Mouse (Mus musculus) forebrain, embryonic 15.5 days (tissue): ENCODE results near the gene Uba1. TPM values are rescaled to one million over a fixed set of nuclear protein-coding genes. Genes with fewer than 3 reads are reported as not detected.
A peak's percentile ranks its signal among the peaks of the same experiment; 100 is the strongest.
"Not testable (repeated sequence)": the region's sequence is repeated elsewhere in the genome, so short reads cannot be mapped to it uniquely, and the experiment has no call there.

ENCODE experiments used
- ATAC-seq: fragments of 200-750 bp; cut with Nextera tagmentation; replicated peaks from 2 replicates; pipeline ENCODE4 v1.8.0; 2017; ENCODE audit warnings: mild to moderate bottlenecking, moderate TSS enrichment, moderate library complexity
- H3K27ac ChIP-seq: fragments of 300-500 bp; sonication (generic); replicated peaks from 2 replicates; pipeline ENCODE4 v1.5.1; 2015; ENCODE audit warnings: mild to moderate bottlenecking, inconsistent platforms
- H3K27me3 ChIP-seq: fragments of 300-500 bp; sonication (generic); 2 replicates; pipeline ENCODE4 v1.6.1; 2015; ENCODE audit warnings: inconsistent platforms
- H3K36me3 ChIP-seq: fragments of 300-500 bp; sonication (generic); 2 replicates; pipeline ENCODE4 v1.6.1; 2015; ENCODE audit warnings: mild to moderate bottlenecking, inconsistent platforms
- H3K4me1 ChIP-seq: fragments of 300-500 bp; sonication (generic); 2 replicates; pipeline ENCODE4 v1.6.1; 2015; ENCODE audit warnings: inconsistent platforms
- H3K4me2 ChIP-seq: fragments of 300-500 bp; sonication (generic); replicated peaks from 2 replicates; pipeline ENCODE4 v1.6.1; 2015; ENCODE audit warnings: mild to moderate bottlenecking, inconsistent platforms
- H3K4me3 ChIP-seq: fragments of 300-500 bp; sonication (generic); 2 replicates; pipeline ENCODE4 v1.5.1; 2015; ENCODE audit warnings: mild to moderate bottlenecking, inconsistent platforms
- H3K9ac ChIP-seq: fragments of 300-500 bp; sonication (generic); replicated peaks from 2 replicates; pipeline ENCODE4 v1.6.1; 2015; ENCODE audit warnings: mild to moderate bottlenecking, inconsistent platforms
- H3K9me3 ChIP-seq: fragments of 300-500 bp; sonication (generic); 2 replicates; pipeline ENCODE4 v1.6.1; 2016; ENCODE audit warnings: inconsistent platforms
- WGBS: fragments of 180-500 bp; shearing (Covaris S2); methylation state at CpG from one replicate; pipeline ENCODE4 v1.1.7; 2015; ENCODE audit warnings: mixed read lengths; 5-methylcytosine and 5-hydroxymethylcytosine counted together
- polyA plus RNA-seq: library from polyadenylated mRNA; unstranded; fragments of >200 nt; fragmentation: Nextera tagmentation; extraction: Ambion mirVana; gene quantifications from 2 replicates; pipeline ENCODE4 v1.2.1, GENCODE M21; 2015

Gene Uba1
- polyA plus RNA-seq, 1 experiment from 2014 or later = 417 TPM

DNA sequence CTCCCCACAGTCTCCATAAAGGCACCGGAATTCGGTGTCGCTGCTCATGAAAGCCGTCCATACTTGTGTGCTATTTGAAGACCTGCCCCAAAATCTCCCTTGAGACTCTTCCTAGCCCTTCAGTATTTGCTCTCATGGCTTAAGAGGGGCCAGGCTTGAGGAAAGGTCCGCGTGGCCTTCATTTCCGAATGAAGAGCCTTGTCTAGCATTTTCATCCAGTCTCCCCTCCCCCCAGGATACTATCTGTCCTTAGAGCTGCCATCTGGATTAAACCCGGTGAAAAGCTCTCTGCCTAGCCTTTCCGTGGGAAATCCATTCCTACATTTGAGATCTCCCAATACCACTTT is 5.3 kb downstream of the Uba1 start:
- no peak for ATAC-seq
- Histone ChIP-seq H3K27ac (peak overlapping the region; percentile 92), H3K27me3 (no peaks in the 10 kb centered on the region), H3K4me1 (peaks cover 43% of the 10 kb centered on the region), H3K36me3 (peaks cover 6% of the 10 kb centered on the region), H3K9me3 (no peaks in the 10 kb centered on the region), H3K4me3 (peak overlapping the region; percentile 68), H3K4me2 (peak overlapping the region; percentile 52), H3K9ac (peak overlapping the region; percentile 79)
- WGBS = 23% methylated on average over 9 of the region's 9 CpGs

DNA sequence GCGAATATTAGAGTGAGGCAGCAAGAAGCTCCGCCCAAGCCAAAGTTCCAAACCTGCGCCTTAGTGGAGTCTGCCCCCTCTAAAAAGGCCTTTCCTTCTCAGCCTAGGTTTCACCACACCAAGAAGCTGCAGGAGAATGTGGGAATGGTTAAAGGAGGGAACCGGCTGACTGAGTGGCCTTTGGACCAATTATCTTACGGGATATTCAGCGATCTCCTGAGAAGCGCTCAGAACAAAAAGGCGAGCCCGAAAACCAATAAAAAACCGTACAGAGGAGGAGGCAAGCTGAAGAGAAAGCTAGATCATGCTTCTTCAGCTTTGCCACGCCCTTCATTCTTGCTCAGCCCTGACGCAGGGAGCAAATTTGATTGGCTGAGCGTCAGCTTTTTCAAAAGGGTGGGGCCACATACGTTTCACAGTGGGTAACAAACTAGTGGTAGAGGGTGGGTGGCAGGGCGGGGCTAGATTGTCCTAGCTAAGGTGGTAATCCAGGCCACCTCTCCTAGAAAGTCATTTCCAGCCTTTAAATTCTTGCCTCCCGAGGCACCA is 29.5 kb downstream of the Uba1 start, which contains the start of gene Cdk16:
TSS of gene Cdk16 (plus strand) at position 436 of the 549 bp plus-strand sequence.
- H3K4me3 ChIP-seq = peak within 1 kb of the TSS; percentile 72
- peaks cover 5% of the 10 kb centered on the region; the same call in 1 of the 2 replicates for H3K36me3 ChIP-seq
- WGBS = 13% methylated on average over 16 of the region's 16 CpGs
- ATAC-seq = peak; percentile 96
- peak within 1 kb of the TSS; percentile 96 for H3K27ac ChIP-seq
- no peaks in the 10 kb centered on the region for H3K27me3 ChIP-seq
- peak within 1 kb of the TSS; percentile 63 for H3K4me2 ChIP-seq
- peak within 1 kb of the TSS; percentile 84 for H3K9ac ChIP-seq
- no peaks in the 10 kb centered on the region for H3K9me3 ChIP-seq
- H3K4me1 ChIP-seq = peaks cover 26% of the 10 kb centered on the region

DNA sequence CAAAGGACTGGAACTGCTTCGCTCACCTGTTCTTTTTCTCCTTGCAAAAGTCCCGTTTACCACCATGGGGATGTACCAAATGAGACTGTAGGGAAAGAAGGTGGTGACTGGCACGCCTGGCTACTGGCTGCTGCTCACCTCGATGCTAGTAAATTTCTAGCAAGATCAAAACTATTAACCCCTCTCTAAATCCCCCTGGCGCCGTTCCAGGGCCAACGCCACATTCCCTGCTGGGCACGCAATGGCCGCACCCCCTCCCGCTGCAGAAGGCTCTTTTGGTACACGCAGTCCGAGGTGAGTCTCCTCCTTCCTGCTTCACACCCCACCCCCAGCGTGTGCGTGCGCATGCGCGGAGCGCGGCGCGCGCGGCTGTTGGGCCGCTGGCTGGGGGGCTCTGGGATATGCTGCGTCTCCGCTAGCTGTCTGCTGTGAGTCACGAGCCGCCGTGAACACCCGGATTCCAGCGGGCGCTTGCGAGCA is 30.0 kb downstream of the Uba1 start:
- Histone ChIP-seq H3K27ac (peak overlapping the region; percentile 96), H3K9me3 (no peaks in the 10 kb centered on the region), H3K27me3 (no peaks in the 10 kb centered on the region), H3K9ac (peak overlapping the region; percentile 84), H3K36me3 (no peaks in the 10 kb centered on the region), H3K4me3 (peak overlapping the region; percentile 72), H3K4me1 (peaks cover 26% of the 10 kb centered on the region), H3K4me2 (peak overlapping the region; percentile 63)
- WGBS = 22% methylated on average over 33 of the region's 33 CpGs
- ATAC-seq = peak; percentile 94

DNA sequence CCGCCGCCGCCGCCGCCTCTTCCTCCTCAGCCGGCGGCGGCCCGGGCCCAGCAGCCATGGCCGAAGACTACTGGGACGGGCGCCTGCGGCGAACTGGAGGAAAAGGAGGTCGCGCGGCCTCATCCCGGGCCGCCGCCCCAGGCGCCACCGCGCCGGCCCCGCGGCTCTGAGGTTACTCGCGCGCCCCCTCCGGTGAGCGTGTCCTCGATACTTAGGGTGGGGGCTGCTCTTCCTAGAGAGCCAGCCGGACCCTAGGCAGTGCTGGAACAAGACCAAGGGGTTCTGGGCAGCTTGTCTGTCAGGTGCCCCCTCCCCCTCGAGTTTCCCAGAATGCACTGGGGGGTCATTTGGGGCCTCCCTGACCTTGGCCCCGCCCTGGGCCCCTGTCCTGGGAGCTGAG is 30.5 kb downstream of the Uba1 start:
- Histone ChIP-seq H3K36me3 (0 out of 2 replicates have a peak, but pooled peaks cover 3% of the 10 kb centered on the region), H3K4me2 (peak overlapping the region; percentile 63), H3K27me3 (no peaks in the 10 kb centered on the region), H3K4me1 (peaks cover 26% of the 10 kb centered on the region), H3K9ac (peak overlapping the region; percentile 84), H3K9me3 (no peaks in the 10 kb centered on the region), H3K27ac (peak overlapping the region; percentile 96), H3K4me3 (peak overlapping the region; percentile 72)
- ATAC-seq = peak; percentile 33
- 29% methylated on average over 21 of the region's 35 CpGs for WGBS

DNA sequence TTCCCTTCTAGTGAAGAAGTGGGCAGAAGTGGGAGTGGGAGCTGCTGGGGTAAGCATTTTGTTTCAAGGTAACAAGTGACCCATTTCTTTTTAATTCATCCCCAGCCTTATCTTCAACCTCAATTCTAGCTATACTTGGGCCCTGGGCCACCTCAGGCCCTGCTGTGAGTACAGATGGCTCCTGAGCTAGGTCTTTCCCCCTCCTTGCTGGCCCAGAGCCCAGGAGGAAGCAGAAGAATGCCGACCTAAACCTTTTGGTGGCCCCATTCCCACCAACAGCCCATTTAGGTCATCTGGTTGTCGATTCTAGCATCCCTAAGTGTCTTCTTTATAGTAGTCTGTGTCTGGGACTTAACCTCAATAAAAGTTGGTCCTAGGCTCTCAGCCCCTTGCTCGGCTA is 33.4 kb downstream of the Uba1 start:
- Histone ChIP-seq H3K36me3 (peaks cover 16% of the 10 kb centered on the region; the same call in 1 of the 2 replicates), H3K27me3 (no peaks in the 10 kb centered on the region)

DNA sequence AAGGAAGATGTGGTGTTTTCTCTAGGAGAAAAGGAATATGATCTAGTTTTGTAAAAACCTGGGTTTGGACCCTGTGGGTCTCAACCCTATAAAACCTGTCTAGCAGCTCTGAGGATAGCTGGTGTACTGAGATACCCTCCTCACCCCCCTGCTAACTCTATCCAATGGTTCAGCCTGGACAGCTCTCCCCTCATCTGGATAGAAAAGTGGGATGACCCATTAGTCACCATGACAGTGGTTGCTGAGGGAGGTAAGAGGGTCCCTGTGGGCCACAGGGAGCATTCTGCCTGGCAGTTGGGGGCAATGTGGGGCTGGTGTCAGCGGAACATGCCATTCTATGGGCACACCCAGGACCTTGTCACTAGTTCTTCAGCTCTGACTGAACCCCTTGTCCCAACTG is 34.5 kb downstream of the Uba1 start:
- Histone ChIP-seq H3K4me3 (no peak overlapping the region), H3K36me3 (peaks cover 22% of the 10 kb centered on the region; the same call in 1 of the 2 replicates), H3K27me3 (no peaks in the 10 kb centered on the region), H3K9ac (no peak overlapping the region), H3K9me3 (no peaks in the 10 kb centered on the region), H3K4me1 (peaks cover 21% of the 10 kb centered on the region), H3K4me2 (no peak overlapping the region), H3K27ac (no peak overlapping the region)
- no peak for ATAC-seq
- 84% methylated on average over 1 of the region's 1 CpGs for WGBS

More for the DNA sequence above, 33.4 kb downstream of the Uba1 start:
- Histone ChIP-seq H3K4me2 (no peak overlapping the region), H3K4me1 (peaks cover 26% of the 10 kb centered on the region), H3K27ac (no peak overlapping the region), H3K9me3 (no peaks in the 10 kb centered on the region), H3K9ac (no peak overlapping the region), H3K4me3 (no peak overlapping the region)
- 62% methylated on average over 3 of the region's 3 CpGs for WGBS
- no peak for ATAC-seq

DNA sequence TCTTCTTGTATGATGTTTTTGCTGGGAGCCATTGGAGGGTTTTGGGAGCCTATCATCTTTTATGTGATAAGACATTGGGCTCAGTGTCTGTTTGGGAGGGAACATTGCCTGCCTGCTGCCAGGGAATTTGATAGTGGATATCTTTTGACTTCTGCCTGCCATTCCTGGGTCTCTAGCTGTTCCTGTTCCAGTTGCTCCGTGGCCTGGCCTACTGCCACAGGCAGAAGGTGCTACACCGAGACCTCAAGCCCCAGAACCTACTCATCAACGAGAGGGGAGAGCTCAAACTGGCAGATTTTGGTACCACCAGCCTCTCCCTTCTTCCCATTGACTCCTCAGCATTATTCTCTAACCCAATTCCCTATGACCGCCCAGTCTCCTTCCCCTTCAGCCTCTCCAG is 37.7 kb downstream of the Uba1 start:
- peaks cover 36% of the 10 kb centered on the region; the same call in 1 of the 2 replicates for H3K36me3 ChIP-seq
- no peaks in the 10 kb centered on the region for H3K9me3 ChIP-seq
- H3K4me2 ChIP-seq = no peak overlapping the region
- no peak overlapping the region for H3K4me3 ChIP-seq
- no peaks in the 10 kb centered on the region for H3K27me3 ChIP-seq
- no peak overlapping the region for H3K9ac ChIP-seq
- WGBS = 91% methylated on average over 4 of the region's 4 CpGs
- no peak overlapping the region for H3K27ac ChIP-seq
- peaks cover 3% of the 10 kb centered on the region; the same call in 1 of the 2 replicates for H3K4me1 ChIP-seq
- no peak for ATAC-seq

DNA sequence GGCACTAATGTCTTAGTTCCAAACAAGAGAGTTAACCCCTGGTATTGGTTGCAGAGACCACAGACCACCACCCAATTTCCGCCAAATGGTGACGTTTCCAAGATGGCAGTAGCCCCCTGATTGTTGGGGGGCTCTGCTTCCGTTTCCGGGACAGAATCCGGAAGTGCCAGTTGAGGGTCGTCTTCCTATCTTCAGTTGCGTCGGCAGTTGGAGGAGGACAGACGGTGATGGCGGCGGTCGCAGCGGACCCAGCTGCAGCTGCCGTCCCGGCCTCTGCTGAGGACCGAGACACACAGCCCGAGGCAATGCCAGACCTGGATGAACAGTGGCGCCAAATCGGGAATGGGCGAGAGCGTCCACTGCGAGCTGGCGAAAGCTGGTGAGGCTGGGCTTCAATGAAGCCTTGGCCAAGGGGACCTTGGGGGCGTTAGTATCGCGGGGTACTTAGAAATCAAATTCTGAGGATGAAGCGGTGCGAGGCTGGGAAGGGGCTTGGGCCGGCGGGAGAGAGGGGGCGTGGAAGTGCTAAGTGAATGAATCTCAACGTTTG is 45.7 kb downstream of the Uba1 start, which contains the start of gene Usp11:
TSS of gene Usp11 (plus strand) at position 166 of the 550 bp plus-strand sequence.
- no peaks in the 10 kb centered on the region for H3K27me3 ChIP-seq
- ATAC-seq = peak; percentile 78
- no peaks in the 10 kb centered on the region for H3K9me3 ChIP-seq
- H3K36me3 ChIP-seq = peaks cover 7% of the 10 kb centered on the region; the same call in 1 of the 2 replicates
- H3K9ac ChIP-seq = peak within 1 kb of the TSS; percentile 67
- WGBS = 20% methylated on average over 32 of the region's 32 CpGs
- peak within 1 kb of the TSS; percentile 95 for H3K27ac ChIP-seq
- H3K4me3 ChIP-seq = peak within 1 kb of the TSS; percentile 65
- H3K4me2 ChIP-seq = peak within 1 kb of the TSS; percentile 43
- no peaks in the 10 kb centered on the region for H3K4me1 ChIP-seq

DNA sequence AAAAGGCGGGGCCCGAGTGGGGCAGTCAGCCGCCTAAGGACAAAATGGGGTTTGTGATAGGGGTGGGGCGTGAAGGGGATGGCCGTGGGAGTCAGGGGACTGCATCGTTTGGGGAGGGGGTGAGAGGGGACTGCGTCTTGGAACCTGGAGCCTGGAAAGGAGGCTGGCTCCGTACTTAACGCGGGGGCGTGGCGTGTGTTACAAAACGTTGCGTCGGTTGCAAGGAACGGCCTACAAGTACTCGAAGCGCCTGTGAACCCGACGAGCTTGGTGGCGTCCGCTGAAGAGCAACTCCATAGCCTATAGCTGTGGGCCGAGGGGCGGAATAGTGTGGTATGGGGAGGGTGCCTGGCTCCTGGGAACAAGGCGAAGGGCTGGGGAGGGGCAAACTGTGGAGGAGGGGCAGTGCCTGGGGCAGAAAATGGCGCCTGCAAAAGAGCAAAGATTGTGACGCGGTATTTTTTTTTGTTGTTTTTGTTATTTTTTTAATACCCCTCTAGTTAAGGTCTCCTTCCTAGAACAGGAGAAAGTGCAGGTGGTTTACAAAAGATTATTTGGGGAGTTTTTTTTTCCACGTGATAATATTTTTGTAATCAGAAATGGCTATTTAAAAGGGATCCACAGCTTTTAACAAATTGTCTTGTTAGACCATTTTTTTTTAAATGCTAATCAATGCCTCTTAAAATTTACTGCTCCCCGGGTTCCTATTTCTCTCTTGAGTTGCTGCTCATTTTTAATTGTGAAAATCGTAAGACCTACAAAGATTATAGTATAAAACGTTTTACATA is 46.4 kb downstream of the Uba1 start:
- H3K36me3 ChIP-seq = peaks cover 2% of the 10 kb centered on the region; the same call in 1 of the 2 replicates
- peak overlapping the region; percentile 43 for H3K4me2 ChIP-seq
- H3K9ac ChIP-seq = peak overlapping the region; percentile 67
- no peaks in the 10 kb centered on the region for H3K27me3 ChIP-seq
- peak overlapping the region; percentile 95 for H3K27ac ChIP-seq
- H3K4me3 ChIP-seq = peak overlapping the region; percentile 65
- H3K4me1 ChIP-seq = no peaks in the 10 kb centered on the region
- peak; percentile 95 for ATAC-seq
- 14% methylated on average over 32 of the region's 32 CpGs for WGBS
- no peaks in the 10 kb centered on the region for H3K9me3 ChIP-seq

DNA sequence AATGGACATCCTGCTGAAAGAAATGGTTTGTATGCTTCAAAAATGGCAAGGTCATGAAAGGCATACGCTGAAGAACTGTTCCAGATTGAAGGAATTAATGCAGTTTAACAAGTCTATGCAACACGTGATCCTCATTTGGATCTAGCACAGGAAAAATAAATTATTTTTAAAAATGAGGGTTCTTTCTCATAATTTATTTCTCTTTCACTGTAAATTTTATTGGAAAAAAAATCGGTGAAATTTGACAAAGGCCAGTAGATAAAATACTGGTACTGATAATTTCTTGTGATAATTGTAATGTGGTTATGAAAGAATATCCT is 46.9 kb downstream of the Uba1 start:
- Histone ChIP-seq H3K4me1 (no peaks in the 10 kb centered on the region), H3K9me3 (no peaks in the 10 kb centered on the region), H3K4me2 (peak overlapping the region; percentile 43), H3K9ac (peak overlapping the region; percentile 67; the same call in 1 of the 2 replicates), H3K27ac (no peak overlapping the region), H3K27me3 (no peaks in the 10 kb centered on the region), H3K4me3 (peak overlapping the region; percentile 65), H3K36me3 (no peaks in the 10 kb centered on the region)
- WGBS = 31% methylated on average over 3 of the region's 3 CpGs
- ATAC-seq = no peak

DNA sequence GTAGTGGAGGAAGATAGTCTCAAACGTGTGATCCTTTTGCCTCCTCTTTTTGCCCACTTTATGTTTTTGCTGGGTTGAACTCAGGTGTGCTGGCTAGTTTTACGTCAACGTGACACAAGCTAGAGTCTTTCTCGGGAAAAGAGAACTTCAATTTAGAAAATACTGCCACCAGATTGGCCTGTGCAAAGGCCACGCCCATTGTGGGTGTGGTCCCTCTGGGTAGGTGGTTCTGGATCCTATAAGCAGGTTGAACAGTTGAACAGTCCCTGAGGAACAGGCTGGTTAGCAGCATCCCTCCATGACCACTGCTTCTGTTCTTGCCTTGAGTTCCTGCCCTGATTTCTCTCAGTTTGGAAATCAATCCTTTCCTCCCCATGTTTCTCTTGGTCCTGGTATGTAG is 70.6 kb downstream of the Uba1 start:
- no peak overlapping the region for H3K9ac ChIP-seq
- H3K4me3 ChIP-seq = no peak overlapping the region
- WGBS = 71% methylated on average over 5 of the region's 5 CpGs
- no peaks in the 10 kb centered on the region for H3K36me3 ChIP-seq
- H3K4me1 ChIP-seq = no peaks in the 10 kb centered on the region
- no peak overlapping the region for H3K27ac ChIP-seq
- H3K4me2 ChIP-seq = no peak overlapping the region
- H3K27me3 ChIP-seq = no peaks in the 10 kb centered on the region
- H3K9me3 ChIP-seq = no peaks in the 10 kb centered on the region
- ATAC-seq = no peak

DNA sequence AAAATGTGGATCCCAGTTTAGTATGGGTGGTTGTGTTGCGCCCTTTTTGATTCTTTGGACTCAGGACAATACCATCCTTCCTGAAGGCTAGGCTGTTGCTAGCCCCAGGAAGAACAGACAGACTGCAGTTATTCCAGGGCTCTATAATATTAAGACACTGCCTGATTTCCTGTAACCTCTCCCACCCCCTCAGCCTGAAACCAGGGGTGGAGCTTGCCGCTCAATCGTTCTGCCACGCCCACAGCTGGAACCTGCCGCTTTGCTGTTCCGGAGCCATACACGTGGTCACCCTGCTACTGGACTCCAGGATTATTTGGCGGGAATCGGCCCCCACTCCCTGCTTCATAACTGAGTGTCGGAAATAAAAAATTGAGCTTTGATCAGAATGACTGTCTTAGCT is 71.9 kb downstream of the Uba1 start:
- H3K27me3 ChIP-seq, H3K9ac ChIP-seq, H3K36me3 ChIP-seq, H3K4me3 ChIP-seq, H3K9me3 ChIP-seq, H3K4me1 ChIP-seq, ATAC-seq, H3K4me2 ChIP-seq, H3K27ac ChIP-seq: not testable (repeated sequence)
- WGBS = 51% methylated on average over 10 of the region's 10 CpGs
